Mouse (Mus musculus) induced T-regulatory cell, adult 2 months (primary cell): ENCODE measurements around the gene Clybl.

Experiments
- DNase-seq: peaks from one replicate; pipeline ENCODE4 v3.0.0-alpha.2; 2012; ENCODE audit warnings: low read depth

Gene Clybl

GRCm38 (mm10) chr14:122181078-122181814, at the start of gene Clybl:
TSS of gene Clybl (plus strand) at chr14:122181704.
- DNase-seq: peak; percentile 92

GRCm38 (mm10) chr14:122136368-122136928, 45.1 kb upstream of the Clybl start:
- no peak for DNase-seq

DNA sequence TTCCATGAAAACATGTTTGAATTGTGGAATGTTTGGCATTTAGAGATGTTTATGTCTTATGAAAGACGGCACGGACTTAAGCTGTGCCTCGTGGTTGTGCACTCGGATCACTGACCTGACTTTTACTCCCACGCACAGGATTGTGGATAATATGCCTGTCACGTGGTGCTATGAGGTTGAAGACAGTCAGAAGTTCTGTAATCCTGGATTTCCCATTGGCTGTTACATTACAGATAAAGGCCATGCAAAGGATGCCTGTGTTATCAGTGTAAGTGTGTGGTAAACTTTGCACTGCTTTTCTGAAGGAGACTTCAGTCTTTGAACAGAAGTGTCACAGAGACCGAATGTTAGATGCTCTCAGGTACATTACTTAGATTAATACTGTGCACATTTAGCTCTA, 44.3 kb upstream of the Clybl start:
- no peak for DNase-seq

DNA sequence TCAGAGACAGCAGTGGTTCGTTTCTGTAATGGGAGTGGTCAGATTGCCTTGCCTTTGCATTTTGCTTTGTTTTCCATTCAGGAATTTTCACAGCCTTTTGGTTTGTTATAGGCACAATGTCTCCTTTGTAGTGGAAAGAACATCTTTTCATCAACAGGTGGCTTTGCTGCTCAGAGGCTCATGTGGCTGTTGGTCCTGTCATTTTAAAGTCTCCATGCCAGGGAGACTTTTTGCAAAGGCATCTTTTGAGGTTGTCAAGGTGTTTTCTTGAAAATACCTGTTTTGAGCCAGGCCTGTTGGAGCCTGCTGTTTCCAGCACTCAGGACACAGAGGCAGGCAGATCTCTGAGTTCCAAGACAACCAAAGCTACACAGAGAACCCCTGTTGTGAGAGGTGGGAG, 41.4 kb upstream of the Clybl start:
- DNase-seq: no peak

- DNase-seq: no peak
Observed at GRCm38 (mm10) chr14:122143585-122144269, 37.8 kb upstream of the Clybl start.

DNA sequence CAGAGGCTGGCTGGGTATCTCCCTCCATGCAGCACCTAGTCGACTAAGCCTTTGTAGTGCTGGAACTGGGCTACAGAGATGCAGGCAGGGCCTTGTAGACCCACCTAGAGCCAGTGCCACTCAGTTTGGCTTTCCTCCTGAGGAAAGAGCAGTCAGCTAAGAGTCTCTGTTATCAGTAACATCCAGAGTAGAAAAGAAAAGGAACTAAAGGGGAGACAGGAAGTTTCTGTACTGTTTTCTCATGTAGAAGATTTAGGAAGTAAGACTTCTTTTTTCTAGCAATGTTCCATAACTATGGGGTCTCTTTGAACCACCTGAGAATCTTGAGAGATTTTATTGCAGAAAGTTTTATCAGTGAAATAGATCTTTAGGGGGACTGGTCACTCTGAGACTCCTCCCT, 36.1 kb upstream of the Clybl start:
- no peak for DNase-seq

- no peak for DNase-seq
Observed at GRCm38 (mm10) chr14:122150616-122151015, 30.9 kb upstream of the Clybl start.

DNA sequence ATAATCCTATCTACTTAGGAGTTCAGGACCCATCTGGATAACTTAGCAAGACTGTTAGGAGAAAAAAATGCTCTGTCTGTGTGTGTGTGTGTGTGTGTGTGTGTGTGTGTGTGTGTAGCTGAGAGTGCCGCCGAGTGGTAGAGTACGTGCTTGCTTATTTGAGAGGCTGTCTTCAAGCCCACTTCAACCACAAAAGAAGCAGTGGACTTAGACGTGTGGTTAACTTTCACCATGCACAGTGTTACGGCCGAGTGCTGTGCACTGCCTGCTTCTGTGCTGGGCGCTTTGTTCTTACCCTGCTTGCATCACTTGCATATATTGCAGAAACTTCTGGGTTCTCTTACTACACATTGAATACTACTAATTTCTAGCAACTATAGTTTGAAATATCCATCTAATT, 23.8 kb upstream of the Clybl start:
- no peak for DNase-seq

DNA sequence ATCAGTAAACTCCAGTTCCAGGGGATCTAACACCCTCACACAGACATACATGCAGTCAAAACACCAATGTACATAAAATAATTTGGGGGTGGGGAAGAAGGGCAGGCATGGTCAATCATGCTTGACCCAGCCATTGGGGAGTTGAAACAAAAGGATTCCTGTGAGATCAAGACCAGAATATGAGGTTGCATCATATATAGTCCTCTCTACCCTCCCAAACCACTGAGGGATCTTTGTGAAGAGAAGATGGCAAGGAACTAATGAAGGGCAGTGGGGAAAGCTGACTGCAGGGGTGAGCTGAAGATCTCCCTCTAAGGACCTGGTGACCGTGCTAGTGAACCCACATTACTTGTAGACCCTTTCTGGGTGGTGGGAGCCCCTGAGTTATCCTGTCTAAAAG, 20.6 kb upstream of the Clybl start:
- DNase-seq: no peak

DNA sequence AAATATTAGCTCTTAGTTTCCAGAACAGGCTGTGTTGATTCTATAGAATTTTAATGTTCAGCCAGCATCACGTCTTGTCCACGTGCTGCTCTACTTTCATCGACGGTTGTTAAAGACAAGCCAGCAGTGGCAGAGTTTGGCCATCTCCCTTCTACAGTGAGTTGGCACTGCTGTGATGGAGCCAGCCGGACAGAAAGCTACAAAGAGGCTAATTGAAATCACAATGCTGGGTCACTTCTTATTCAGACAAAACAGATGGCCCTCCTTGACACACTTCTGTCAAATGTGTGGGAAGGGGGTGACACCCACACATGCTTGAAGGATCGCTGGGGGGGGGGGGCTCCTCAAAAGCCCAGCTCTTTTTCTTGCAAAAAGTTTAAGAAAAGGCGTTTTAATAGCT, 12.6 kb upstream of the Clybl start:
- DNase-seq: no peak

DNA sequence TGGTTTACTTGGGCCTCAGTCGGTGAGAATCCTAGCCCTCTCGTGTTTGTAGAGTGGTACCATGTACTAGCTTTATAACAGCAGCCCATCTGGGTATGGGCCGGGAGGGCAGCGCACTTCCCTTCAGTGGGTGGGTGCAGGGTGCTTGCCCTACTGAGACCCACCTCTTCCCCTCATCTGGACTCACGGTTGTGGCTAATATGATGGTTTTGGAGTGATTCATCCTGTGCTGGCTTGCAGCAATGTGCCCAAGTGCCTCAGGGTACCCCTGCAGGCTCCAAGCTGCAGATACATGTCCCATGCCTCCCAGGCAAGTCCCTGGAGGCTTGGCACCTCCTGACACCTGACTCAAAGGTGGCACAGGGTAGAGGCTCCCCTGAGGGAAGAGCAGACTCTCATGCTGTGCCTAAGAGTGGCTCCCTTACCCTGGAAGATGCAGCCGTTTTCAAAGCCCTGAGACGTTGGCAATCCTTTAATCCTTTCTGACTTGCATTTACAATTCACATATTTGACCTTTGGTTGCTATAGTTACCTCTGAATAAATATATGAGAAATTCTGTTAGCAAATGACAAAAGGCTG, 11.2 kb upstream of the Clybl start:
- no peak for DNase-seq

DNA sequence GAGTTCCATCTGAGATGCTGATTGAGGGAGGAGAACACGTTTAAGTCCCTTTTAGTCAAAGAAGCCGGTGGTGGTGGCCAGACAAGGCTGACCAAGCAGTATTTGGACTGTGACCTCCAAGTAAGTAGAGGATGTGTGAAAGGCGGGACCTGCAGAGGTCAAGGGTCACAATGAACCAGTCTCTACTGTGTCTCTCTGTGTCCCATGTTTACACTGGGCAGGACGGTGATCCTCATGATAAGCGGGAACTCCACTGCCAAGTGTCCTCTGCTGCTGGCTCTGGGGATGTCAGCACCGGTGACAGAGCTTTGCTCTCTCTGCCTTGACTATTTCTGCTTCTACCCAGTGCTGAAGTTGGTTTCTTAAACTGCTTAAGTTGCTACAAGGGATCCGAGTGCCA, 10.5 kb upstream of the Clybl start:
- DNase-seq: no peak

- DNase-seq: no peak
Observed at GRCm38 (mm10) chr14:122176263-122176798, 5.2 kb upstream of the Clybl start.

- DNase-seq: no peak
Observed at GRCm38 (mm10) chr14:122179262-122179661, 2.2 kb upstream of the Clybl start.

DNA sequence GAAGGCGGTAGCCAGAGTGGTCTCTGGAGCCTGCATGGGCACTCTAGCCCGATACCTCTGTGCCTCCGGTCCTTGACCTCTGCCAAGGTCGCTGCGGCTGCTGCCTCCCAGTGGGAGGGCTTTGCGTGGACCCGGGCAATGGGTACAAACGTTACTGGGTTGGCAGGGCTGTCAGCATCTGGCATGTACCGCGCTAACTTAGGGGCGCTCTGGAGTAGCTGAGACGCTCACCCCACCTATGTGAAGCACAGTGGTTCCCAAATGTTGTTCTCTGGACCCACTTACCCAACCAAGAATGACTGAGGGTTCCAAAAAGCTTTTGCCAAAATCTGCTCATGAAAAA, 282 bp downstream of the Clybl start:
- DNase-seq: no peak

- no peak for DNase-seq
Observed at GRCm38 (mm10) chr14:122182220-122182619, 716 bp downstream of the Clybl start.

DNA sequence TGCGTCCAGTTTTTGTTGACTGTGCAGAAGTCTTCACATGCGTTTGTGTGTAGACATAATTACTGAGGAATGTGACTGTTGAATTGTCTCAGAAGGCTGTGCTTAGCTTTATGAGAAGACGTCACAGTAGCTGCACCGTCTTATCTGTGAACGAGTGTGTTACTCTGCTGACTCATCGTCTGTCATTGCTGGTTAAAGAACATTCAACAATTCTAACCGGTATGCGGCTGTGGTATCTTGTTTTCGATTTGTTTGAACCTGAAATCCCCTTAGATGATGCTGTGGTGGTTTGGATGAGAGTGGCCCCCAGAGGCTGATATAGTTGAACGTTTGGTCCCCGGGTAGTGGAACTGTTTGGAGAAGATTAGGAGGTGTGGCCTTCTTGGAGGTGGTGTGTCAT, 2.5 kb downstream of the Clybl start:
- DNase-seq: peak; percentile 59

DNA sequence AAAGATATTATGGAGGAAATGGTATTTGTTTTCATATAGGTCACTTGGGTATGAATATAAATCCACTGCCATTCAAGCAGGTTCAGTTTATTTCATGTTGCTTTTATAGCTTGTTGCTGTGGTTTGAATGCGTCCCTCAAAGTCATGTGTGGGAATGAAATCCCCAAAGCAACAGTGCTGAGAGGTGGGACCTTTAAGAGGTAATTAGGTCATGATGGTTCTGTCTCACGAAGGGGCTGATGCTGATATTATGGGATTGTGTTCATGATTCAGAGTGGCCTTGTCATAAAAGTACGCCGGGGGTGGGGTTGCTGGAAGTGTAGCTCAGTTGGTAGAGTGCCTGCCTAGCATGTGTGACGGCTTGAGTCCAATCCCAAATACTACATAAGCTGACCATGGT, 6.7 kb downstream of the Clybl start:
- no peak for DNase-seq

GRCm38 (mm10) chr14:122189901-122190300, 8.4 kb downstream of the Clybl start:
- no peak for DNase-seq

GRCm38 (mm10) chr14:122190527-122190926, 9.0 kb downstream of the Clybl start:
- DNase-seq: no peak

DNA sequence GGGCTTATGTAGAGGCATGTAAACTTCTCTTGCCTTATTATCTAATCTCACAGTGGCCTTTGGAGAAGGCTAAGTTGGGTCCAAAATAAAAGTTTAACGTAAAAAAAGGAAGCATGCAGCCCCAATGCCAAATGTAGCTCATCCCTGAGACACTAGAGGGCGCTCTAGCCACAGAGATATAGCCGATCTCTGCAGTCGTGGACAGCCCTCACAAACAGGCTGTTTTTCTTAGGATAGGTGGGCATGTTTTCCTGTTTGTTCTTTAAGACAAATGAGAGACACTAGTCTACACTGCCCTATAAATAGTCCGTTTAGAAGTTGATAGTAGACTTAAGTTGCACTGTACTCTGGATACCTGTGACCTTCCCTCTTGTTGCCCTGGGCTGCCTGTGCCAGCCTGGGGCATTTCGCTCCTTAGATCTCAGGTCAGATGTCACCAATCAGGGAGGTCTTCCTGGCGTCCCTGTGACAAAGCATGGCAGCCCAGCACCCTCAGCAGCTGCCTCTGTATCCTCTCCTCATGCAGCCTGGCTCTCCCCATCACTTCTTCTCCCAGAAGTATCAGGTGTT, 9.5 kb downstream of the Clybl start:
- DNase-seq: peak; percentile 83

GRCm38 (mm10) chr14:122194630-122195029, 13.1 kb downstream of the Clybl start:
- DNase-seq: peak; percentile 10

- DNase-seq: no peak
Observed at GRCm38 (mm10) chr14:122196851-122197250, 15.3 kb downstream of the Clybl start.
